Mouse (Mus musculus) heart, embryonic 13.5 days (tissue): ENCODE data around the gene Smco4. TPM values are rescaled to one million over a fixed set of nuclear protein-coding genes. Genes with fewer than 3 reads are reported as not detected.
"Not testable (repeated sequence)": the region's sequence is repeated elsewhere in the genome, so short reads cannot be mapped to it uniquely, and the experiment has no call there.

Experiments used
- ATAC-seq: fragments of 200-750 bp; cut with Nextera tagmentation; 2 replicates; pipeline ENCODE4 v1.8.0; 2017; ENCODE audit warnings: moderate TSS enrichment; ENCODE audit not compliant: insufficient number of reproducible peaks, low FRiP score, low TSS enrichment; ENCODE audit errors: extremely low read depth
- H3K27ac ChIP-seq: fragments of 300-500 bp; sonication (generic); replicated peaks from 2 replicates; pipeline ENCODE4 v1.5.1; 2015; ENCODE audit warnings: moderate library complexity, mild to moderate bottlenecking, inconsistent platforms
- H3K27me3 ChIP-seq: fragments of 300-500 bp; sonication (generic); replicated peaks from 2 replicates; pipeline ENCODE4 v1.6.1; 2015; ENCODE audit warnings: mild to moderate bottlenecking, inconsistent platforms
- H3K36me3 ChIP-seq: fragments of 300-500 bp; sonication (generic); 2 replicates; pipeline ENCODE4 v1.6.1; 2015; ENCODE audit warnings: mild to moderate bottlenecking, inconsistent platforms
- H3K4me1 ChIP-seq: fragments of 300-500 bp; sonication (generic); 2 replicates; pipeline ENCODE4 v1.6.1; 2015; ENCODE audit warnings: inconsistent platforms
- H3K4me2 ChIP-seq: fragments of 300-500 bp; sonication (generic); 2 replicates; pipeline ENCODE4 v1.6.1; 2015; ENCODE audit warnings: inconsistent platforms, mild to moderate bottlenecking, moderate library complexity
- H3K4me3 ChIP-seq: fragments of 300-500 bp; sonication (generic); 2 replicates; pipeline ENCODE4 v1.5.1; 2015; ENCODE audit warnings: moderate library complexity, mild to moderate bottlenecking, inconsistent platforms
- H3K9ac ChIP-seq: fragments of 300-500 bp; sonication (generic); 2 replicates; pipeline ENCODE4 v1.6.1; 2015; ENCODE audit warnings: inconsistent platforms, mild to moderate bottlenecking, moderate library complexity
- H3K9me3 ChIP-seq: fragments of 300-500 bp; sonication (generic); 2 replicates; pipeline ENCODE4 v1.6.1; 2016; ENCODE audit warnings: inconsistent platforms
- whole genome bisulfite sequencing: fragments of 180-500 bp; shearing (Covaris S2); methylation state at CpG from one replicate; pipeline ENCODE4 v1.1.7; 2015; ENCODE audit warnings: mixed read lengths; 5-methylcytosine and 5-hydroxymethylcytosine counted together
- polyA plus RNA-seq: library from polyadenylated mRNA; unstranded; fragments of >200 nt; fragmentation: Nextera tagmentation; extraction: Ambion mirVana; gene quantifications from 2 replicates; pipeline ENCODE4 v1.2.1, GENCODE M21; 2015

Gene Smco4
- polyA plus RNA-seq, 1 experiment from 2014 or later: 1.6 TPM

- WGBS: 80% methylated on average over 4 of the region's 4 CpGs
- H3K27ac ChIP-seq: no peak overlapping the region
- no peak overlapping the region for H3K4me2 ChIP-seq
- H3K9ac ChIP-seq: no peak overlapping the region
- H3K4me3 ChIP-seq: no peak overlapping the region
- no peak for ATAC-seq
- H3K36me3 ChIP-seq: no peaks in the 10 kb centered on the region
- H3K27me3 ChIP-seq: no peaks in the 10 kb centered on the region
- no peaks in the 10 kb centered on the region for H3K9me3 ChIP-seq
- H3K4me1 ChIP-seq: no peaks in the 10 kb centered on the region
Observed at GRCm38 (mm10) chr9:15550461-15550961, 57.3 kb downstream of the Smco4 start.

DNA sequence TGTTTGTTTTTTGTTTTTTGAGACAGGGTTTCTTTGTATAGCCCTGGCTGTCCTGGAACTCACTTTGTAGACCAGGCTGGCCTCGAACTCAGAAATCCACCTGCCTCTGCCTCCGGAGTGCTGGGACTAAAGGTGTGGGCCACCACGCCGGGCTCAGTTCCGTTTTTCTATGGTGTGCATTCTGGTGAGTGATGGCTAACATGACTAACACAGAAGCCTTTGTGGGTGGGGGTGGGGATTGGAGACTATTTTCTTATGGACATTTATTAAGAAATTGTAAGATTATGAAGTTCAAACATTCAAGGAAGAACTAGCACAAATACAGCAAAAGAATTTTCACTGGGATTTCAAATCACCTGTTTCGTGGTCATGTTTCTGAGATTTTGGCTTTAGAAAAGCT is 57.8 kb downstream of the Smco4 start:
- not testable (repeated sequence) for H3K36me3 ChIP-seq, H3K27me3 ChIP-seq, ATAC-seq, H3K4me2 ChIP-seq, H3K9ac ChIP-seq, H3K4me1 ChIP-seq, H3K4me3 ChIP-seq, H3K9me3 ChIP-seq, H3K27ac ChIP-seq
- WGBS: 83% methylated on average over 6 of the region's 6 CpGs

GRCm38 (mm10) chr9:15551933-15552851 is 59.0 kb downstream of the Smco4 start:
- no peaks in the 10 kb centered on the region for H3K36me3 ChIP-seq
- no peaks in the 10 kb centered on the region for H3K9me3 ChIP-seq
- no peak for ATAC-seq
- 69% methylated on average over 15 of the region's 15 CpGs for WGBS
- no peaks in the 10 kb centered on the region for H3K4me1 ChIP-seq
- no peak overlapping the region for H3K27ac ChIP-seq
- no peak overlapping the region for H3K4me2 ChIP-seq
- no peak overlapping the region for H3K9ac ChIP-seq
- no peak overlapping the region for H3K4me3 ChIP-seq
- no peaks in the 10 kb centered on the region for H3K27me3 ChIP-seq

DNA sequence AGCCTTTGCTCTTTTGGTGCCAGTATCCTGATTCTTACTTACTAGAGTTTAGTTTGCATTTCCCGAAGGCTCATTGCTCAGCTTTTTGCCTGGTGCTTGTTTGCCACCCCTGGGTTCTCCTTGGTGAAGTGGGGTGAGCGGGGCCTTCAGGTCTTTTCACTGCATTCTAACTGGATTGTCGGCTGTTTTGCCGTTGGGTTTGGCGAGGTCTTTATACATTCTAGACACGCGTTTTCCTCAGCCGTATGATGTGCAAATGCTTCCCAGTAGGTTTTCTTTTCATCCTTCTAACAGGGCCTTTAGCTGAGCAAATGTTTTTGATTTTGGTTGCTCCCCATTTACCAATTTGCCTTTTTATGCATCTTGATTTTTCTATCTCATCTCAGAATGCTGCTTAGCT is 60.1 kb downstream of the Smco4 start:
- Histone ChIP-seq H3K27ac (no peak overlapping the region), H3K4me2 (no peak overlapping the region), H3K4me3 (no peak overlapping the region), H3K27me3 (no peaks in the 10 kb centered on the region), H3K9ac (no peak overlapping the region), H3K4me1 (no peaks in the 10 kb centered on the region), H3K9me3 (no peaks in the 10 kb centered on the region), H3K36me3 (no peaks in the 10 kb centered on the region)
- 84% methylated on average over 8 of the region's 8 CpGs for WGBS
- no peak for ATAC-seq

- ATAC-seq: no peak
- Histone ChIP-seq H3K36me3 (no peaks in the 10 kb centered on the region), H3K4me1 (no peaks in the 10 kb centered on the region), H3K27ac (no peak overlapping the region), H3K4me2 (no peak overlapping the region), H3K4me3 (no peak overlapping the region), H3K9me3 (no peaks in the 10 kb centered on the region), H3K27me3 (no peaks in the 10 kb centered on the region), H3K9ac (no peak overlapping the region)
- WGBS: 70% methylated on average over 3 of the region's 3 CpGs
Observed at GRCm38 (mm10) chr9:15560451-15560850, 67.2 kb downstream of the Smco4 start.

GRCm38 (mm10) chr9:15562353-15562752 is 69.1 kb downstream of the Smco4 start:
- 77% methylated on average over 7 of the region's 7 CpGs for WGBS

GRCm38 (mm10) chr9:15574750-15575454 is 81.7 kb downstream of the Smco4 start:
- no peaks in the 10 kb centered on the region for H3K36me3 ChIP-seq

More at GRCm38 (mm10) chr9:15562353-15562752, 69.1 kb downstream of the Smco4 start:
- ATAC-seq: no peak
- Histone ChIP-seq H3K4me2 (no peak overlapping the region), H3K4me3 (no peak overlapping the region), H3K27ac (no peak overlapping the region), H3K9me3 (no peaks in the 10 kb centered on the region), H3K27me3 (no peaks in the 10 kb centered on the region), H3K36me3 (no peaks in the 10 kb centered on the region), H3K4me1 (no peaks in the 10 kb centered on the region), H3K9ac (no peak overlapping the region)

DNA sequence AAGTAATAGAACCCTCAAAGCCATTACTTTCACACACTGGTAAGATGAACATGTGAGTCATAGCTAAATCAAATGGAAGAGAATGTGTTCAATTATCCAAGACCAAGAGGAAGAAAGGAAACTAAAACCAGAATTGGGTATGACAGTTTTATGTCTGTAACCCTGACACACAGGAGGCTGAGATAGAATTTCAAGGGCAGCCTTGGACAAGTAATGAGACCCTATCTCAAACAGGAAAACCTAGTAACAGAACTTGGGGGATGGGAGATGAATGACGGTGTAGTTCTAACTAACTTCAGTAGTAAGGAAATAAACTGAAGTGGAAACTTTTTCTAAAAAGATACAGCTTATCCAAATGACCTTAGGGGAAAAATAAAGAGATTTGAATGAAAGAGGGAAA is 85.2 kb downstream of the Smco4 start:
- H3K4me1 ChIP-seq: no peaks in the 10 kb centered on the region
- H3K27ac ChIP-seq: no peak overlapping the region
- H3K27me3 ChIP-seq: no peaks in the 10 kb centered on the region
- ATAC-seq: no peak
- WGBS: 57% methylated on average over 1 of the region's 1 CpGs
- no peak overlapping the region for H3K4me3 ChIP-seq
- H3K9ac ChIP-seq: no peak overlapping the region
- H3K4me2 ChIP-seq: no peak overlapping the region
- no peaks in the 10 kb centered on the region for H3K9me3 ChIP-seq
- H3K36me3 ChIP-seq: no peaks in the 10 kb centered on the region

More at GRCm38 (mm10) chr9:15574750-15575454, 81.7 kb downstream of the Smco4 start:
- Histone ChIP-seq H3K27ac (no peak overlapping the region), H3K4me3 (no peak overlapping the region), H3K9me3 (no peaks in the 10 kb centered on the region), H3K9ac (no peak overlapping the region), H3K4me1 (no peaks in the 10 kb centered on the region), H3K27me3 (no peaks in the 10 kb centered on the region), H3K4me2 (no peak overlapping the region)
- no peak for ATAC-seq
- WGBS: 81% methylated on average over 13 of the region's 13 CpGs

DNA sequence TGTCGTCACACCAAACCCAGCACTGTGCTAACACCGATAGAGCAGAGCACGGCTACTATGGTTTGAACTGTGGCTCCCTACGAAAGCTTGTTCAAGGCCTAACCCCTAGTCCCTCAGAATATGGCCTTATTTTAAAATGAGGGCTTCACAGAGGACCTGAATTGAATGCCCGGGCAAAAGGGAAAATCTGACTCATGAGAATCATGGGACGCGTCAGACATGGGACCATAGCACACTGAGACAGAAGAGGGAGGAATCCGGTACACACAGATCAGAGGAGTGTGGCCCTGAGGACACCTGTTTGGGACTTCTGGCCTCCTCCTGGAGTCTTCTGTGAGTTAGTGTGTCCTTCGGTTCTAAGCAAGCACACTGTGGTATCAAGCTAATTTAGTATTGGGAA is 85.7 kb downstream of the Smco4 start:
- no peak for ATAC-seq
- WGBS: 84% methylated on average over 9 of the region's 9 CpGs
- Histone ChIP-seq H3K9me3 (no peaks in the 10 kb centered on the region), H3K27me3 (no peaks in the 10 kb centered on the region), H3K9ac (no peak overlapping the region), H3K27ac (no peak overlapping the region), H3K4me3 (no peak overlapping the region), H3K4me2 (no peak overlapping the region), H3K36me3 (no peaks in the 10 kb centered on the region), H3K4me1 (no peaks in the 10 kb centered on the region)

- Histone ChIP-seq H3K27ac (no peak overlapping the region), H3K4me1 (no peaks in the 10 kb centered on the region)
- 72% methylated on average over 6 of the region's 6 CpGs for WGBS
Observed at GRCm38 (mm10) chr9:15580176-15580575, 86.9 kb downstream of the Smco4 start.

GRCm38 (mm10) chr9:15582026-15582425 is 88.8 kb downstream of the Smco4 start:
- H3K4me1 ChIP-seq: no peaks in the 10 kb centered on the region
- H3K4me3 ChIP-seq: no peak overlapping the region
- H3K27ac ChIP-seq: no peak overlapping the region
- 85% methylated on average over 5 of the region's 5 CpGs for WGBS
- H3K27me3 ChIP-seq: no peaks in the 10 kb centered on the region
- H3K9ac ChIP-seq: no peak overlapping the region
- ATAC-seq: no peak
- no peaks in the 10 kb centered on the region for H3K9me3 ChIP-seq
- H3K36me3 ChIP-seq: no peaks in the 10 kb centered on the region
- H3K4me2 ChIP-seq: no peak overlapping the region

More at GRCm38 (mm10) chr9:15580176-15580575, 86.9 kb downstream of the Smco4 start:
- Histone ChIP-seq H3K9ac (no peak overlapping the region), H3K4me3 (no peak overlapping the region), H3K9me3 (no peaks in the 10 kb centered on the region), H3K27me3 (no peaks in the 10 kb centered on the region), H3K4me2 (no peak overlapping the region), H3K36me3 (no peaks in the 10 kb centered on the region)
- no peak for ATAC-seq
